Mouse (Mus musculus): Measurements from ENCODE around the gene Cdh22. TPM values are rescaled to one million over a fixed set of nuclear protein-coding genes. Genes with fewer than 3 reads are reported as not detected.

Cdh22 gene
- polyA plus RNA-seq, 1 experiment from 2014 or later = 9.0 TPM

- H3K9me3 ChIP-seq (ENCODE audit: control insufficient read depth, low read length) = no peaks in the 10 kb centered on the region
- no peak overlapping the region for H3K4me2 ChIP-seq (ENCODE audit: low read depth, low read length)
- no peak for ATAC-seq (ENCODE audit: low read depth)
- 35% methylated on average over 7 of the region's 7 CpGs for WGBS
- no peak overlapping the region for H3K9ac ChIP-seq (replicated peaks; ENCODE audit: low read depth, low read length)
- H3K36me3 ChIP-seq (ENCODE audit: control insufficient read depth, insufficient read depth, low read length) = no peaks in the 10 kb centered on the region
- no peak overlapping the region for H3K27ac ChIP-seq (ENCODE audit: low read depth, low read length)
- no peak overlapping the region for H3K4me3 ChIP-seq (ENCODE audit: low read depth, low read length)
- no peaks in the 10 kb centered on the region for H3K27me3 ChIP-seq (ENCODE audit: control insufficient read depth, insufficient read depth, low read length)
- H3K4me1 ChIP-seq (ENCODE audit: control insufficient read depth, insufficient read depth, low read length) = no peaks in the 10 kb centered on the region
Observed at GRCm38 (mm10) chr2:165064489-165064888, 170.2 kb downstream of the Cdh22 start.

- ATAC-seq (ENCODE audit: low read depth) = no peak
- Histone ChIP-seq H3K9ac (replicated peaks; ENCODE audit: low read depth, low read length) (no peak overlapping the region), H3K4me3 (ENCODE audit: low read depth, low read length) (no peak overlapping the region), H3K9me3 (ENCODE audit: control insufficient read depth, low read length) (no peaks in the 10 kb centered on the region), H3K4me2 (ENCODE audit: low read depth, low read length) (no peak overlapping the region), H3K27ac (ENCODE audit: low read depth, low read length) (no peak overlapping the region), H3K27me3 (ENCODE audit: control insufficient read depth, insufficient read depth, low read length) (no peaks in the 10 kb centered on the region), H3K4me1 (ENCODE audit: control insufficient read depth, insufficient read depth, low read length) (no peaks in the 10 kb centered on the region), H3K36me3 (ENCODE audit: control insufficient read depth, insufficient read depth, low read length) (no peaks in the 10 kb centered on the region)
- 84% methylated on average over 16 of the region's 16 CpGs for WGBS
Observed at GRCm38 (mm10) chr2:165061638-165062433, 172.8 kb downstream of the Cdh22 start.

Other genes starting within 250 kb of the Cdh22 start
- gene Ncoa5, start 200.0 kb downstream of the Cdh22 start, polyA plus RNA-seq (2014; fragmentation: Nextera tagmentation; extraction: Ambion mirVana) = 79.5 and 98.9 TPM in 2 replicates
- 5.5 and 10.6 TPM in 2 replicates for gene Cd40, start 179.2 kb downstream of the Cdh22 start, polyA plus RNA-seq (2014; fragmentation: Nextera tagmentation; extraction: Ambion mirVana)
- gene 1700025C18Rik, start 144.1 kb downstream of the Cdh22 start, polyA plus RNA-seq (2014; fragmentation: Nextera tagmentation; extraction: Ambion mirVana) = not detected in 2 replicates
- 54.1 and 59.0 TPM in 2 replicates for gene Slc35c2, start 53.0 kb upstream of the Cdh22 start, polyA plus RNA-seq (2014; fragmentation: Nextera tagmentation; extraction: Ambion mirVana)
- 98.8 and 110 TPM in 2 replicates for gene Elmo2, start 91.6 kb upstream of the Cdh22 start, polyA plus RNA-seq (2014; fragmentation: Nextera tagmentation; extraction: Ambion mirVana)
- 6.1 and 7.0 TPM in 2 replicates for gene Zfp663, start 133.9 kb upstream of the Cdh22 start, polyA plus RNA-seq (2014; fragmentation: Nextera tagmentation; extraction: Ambion mirVana)
- gene Zfp334, start 153.4 kb upstream of the Cdh22 start, polyA plus RNA-seq (2014; fragmentation: Nextera tagmentation; extraction: Ambion mirVana) = 12.0 and 15.0 TPM in 2 replicates
- not detected in 2 replicates for gene Ocstamp, start 165.6 kb upstream of the Cdh22 start, polyA plus RNA-seq (2014; fragmentation: Nextera tagmentation; extraction: Ambion mirVana)
- 1.3 and 2.9 TPM in 2 replicates for gene Slc13a3, start 238.4 kb upstream of the Cdh22 start, polyA plus RNA-seq (2014; fragmentation: Nextera tagmentation; extraction: Ambion mirVana)